Mouse (Mus musculus) right cerebral cortex, postnatal 36 days (tissue): ENCODE measurements around the gene Rab5a.
"Not testable (repeated sequence)": the region's sequence is repeated elsewhere in the genome, so short reads cannot be mapped to it uniquely, and the experiment has no call there.

ENCODE experiments used
- DNase-seq, 2 experiments: peaks; one replicate each; pipeline ENCODE4 v3.0.0; 2022; ENCODE audit warnings: low spot score in 2 of 2, mixed read lengths in 1 of 2

Gene Rab5a

DNA sequence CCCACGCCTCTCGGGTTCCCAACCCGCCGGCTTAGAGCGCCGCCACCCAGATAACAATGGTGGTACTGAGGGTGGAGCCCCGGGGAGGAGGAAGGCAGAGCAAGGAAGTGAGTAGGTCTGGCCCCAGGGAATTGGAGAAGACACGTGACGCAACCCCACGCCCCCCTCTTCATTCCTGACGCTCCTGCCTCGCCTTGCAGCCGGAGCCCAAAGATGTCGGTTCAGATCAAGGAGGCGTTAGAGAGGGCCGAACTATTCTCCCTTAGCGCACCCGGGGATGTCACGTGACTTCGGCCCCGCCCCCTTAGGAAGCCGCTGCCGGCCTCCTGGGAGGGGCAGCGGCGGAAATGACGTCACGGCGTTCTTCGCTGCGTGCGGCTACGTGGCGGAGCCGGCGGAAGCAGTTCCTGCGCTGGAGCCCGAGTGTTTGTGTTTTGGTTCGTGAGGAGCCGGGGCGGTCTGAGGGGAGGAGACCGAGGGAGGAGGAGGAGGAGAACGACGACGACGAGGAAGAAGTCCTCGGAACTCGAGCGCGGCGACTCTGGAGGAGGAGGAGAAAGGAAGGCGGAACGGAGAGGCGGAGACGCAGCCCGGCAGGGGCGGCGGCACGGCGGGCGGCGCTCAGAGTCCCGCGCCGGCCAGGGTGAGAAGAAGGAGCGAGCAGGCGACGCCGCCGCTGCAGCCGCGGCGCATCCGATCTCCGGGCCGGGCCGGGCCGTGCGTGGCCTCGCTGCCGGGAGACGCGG lies at the start of gene Rab5a:
TSS of gene Rab5a (plus strand) at position 377 of the 746 bp plus-strand sequence.
- peak; percentile 99 for DNase-seq

DNA sequence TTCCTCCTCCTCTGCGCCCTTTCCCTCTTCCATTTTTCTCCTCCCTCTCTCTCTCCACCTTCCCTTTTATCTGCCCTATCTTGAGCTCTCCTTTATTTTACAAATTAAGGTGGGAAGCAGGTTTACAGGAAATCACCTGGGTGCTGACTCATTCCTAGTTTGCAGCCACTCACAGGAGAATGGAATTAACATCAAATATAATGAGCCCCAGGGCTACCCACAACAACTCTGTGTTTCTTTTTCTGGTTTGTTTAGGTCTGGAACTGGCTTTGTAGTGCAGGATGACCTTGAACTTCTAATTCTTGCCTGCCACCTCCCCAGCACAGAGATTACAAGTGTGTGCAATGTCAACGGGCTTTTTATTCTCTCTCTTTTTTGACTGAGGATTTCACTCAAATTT lies 22.9 kb upstream of the Rab5a start:
- no peak for DNase-seq

DNA sequence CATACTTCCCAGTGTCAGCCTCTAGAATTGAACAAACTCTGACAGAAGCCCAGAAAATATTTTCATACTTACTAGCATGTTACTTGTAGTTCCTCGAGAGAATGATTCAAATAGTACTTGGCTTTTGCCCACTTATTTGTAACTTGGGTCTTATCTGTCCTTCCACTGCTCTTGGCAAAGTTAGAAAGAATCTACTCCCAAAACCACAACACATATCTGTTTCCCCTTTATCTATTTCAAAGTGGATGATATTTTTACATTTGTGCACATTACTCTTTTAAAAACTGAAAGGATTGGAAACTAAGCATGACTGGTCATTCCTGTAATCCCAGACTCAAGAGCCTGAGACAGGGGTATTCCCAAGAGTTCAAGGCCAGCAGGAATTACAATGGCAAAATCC lies 22.3 kb upstream of the Rab5a start:
- no peak for DNase-seq

GRCm38 (mm10) chr17:53462603-53463495 lies 16.2 kb upstream of the Rab5a start, which contains the start of gene Efhb:
Gene Efhb, minus strand, starts transcription at chr17:53463321.
- peak; percentile 24 to 34 for DNase-seq

- no peak for DNase-seq
Observed at GRCm38 (mm10) chr17:53463496-53463840, 15.6 kb upstream of the Rab5a start.

DNA sequence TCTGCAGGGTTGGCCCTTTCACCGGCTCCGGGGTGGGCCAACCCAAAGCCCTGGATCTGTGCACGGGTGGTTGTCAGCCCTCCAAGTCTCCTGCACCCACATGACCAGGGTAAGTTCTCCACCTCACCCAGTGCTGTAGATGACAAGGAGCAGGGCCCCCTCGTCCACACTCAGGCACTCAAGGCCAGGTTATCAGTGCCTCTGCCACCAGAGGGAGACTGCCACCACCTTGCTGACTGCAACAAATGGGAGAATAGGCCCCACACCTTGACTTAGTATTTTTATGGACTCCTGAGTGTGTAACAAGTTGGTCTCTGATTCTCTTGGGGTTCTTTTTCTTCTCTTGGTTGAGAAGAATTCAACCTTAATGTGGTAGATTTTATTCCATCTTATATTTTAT lies 13.5 kb upstream of the Rab5a start:
- no peak for DNase-seq

DNA sequence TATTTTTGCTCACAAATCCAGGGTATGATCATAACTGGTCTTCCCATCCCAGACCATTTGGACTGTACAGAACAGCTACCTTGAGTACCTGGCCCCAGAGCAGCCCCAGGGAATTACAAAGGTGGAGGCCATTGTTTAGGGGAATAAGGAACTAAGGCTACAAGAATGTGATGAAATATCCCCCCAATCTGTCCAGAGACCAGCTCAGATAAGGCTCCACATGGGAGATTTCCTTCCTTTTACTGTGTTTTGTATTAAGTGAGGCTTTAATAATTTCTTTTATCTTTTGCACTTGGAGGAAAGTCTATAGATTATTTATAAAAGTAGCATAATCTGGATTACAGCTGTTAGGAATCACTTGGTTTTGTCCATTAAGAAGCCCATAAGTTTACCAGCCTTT lies 10.3 kb upstream of the Rab5a start:
- no peak for DNase-seq

GRCm38 (mm10) chr17:53478066-53478857 lies 772 bp upstream of the Rab5a start:
- DNase-seq = no peak

DNA sequence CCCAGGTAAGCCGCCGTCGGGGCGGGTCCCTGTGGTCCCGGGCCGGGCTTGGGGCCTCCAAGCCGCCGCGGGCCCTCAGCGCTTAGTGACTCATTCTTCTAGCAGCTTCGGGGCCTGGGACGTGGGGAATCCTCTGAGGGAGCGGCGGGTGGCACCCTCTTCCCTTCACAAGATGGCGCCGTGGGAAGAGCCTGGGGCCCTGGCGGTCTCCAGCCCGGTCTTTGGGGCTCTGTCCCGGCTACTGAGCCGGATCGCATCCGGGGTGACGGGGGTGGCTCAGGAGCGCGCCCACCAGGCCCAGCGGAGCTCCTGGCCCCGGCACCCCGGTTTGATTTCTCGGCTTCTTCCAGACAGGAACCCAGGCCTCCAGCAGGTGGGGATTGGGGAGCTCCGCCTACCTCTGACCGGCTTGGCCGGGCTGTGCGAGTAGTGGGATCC lies 589 bp downstream of the Rab5a start:
- DNase-seq = peak; percentile 34 to 45

GRCm38 (mm10) chr17:53480433-53480832 lies 1.4 kb downstream of the Rab5a start:
- no peak for DNase-seq

- no peak for DNase-seq
Observed at GRCm38 (mm10) chr17:53488291-53489006, 9.4 kb downstream of the Rab5a start.

DNA sequence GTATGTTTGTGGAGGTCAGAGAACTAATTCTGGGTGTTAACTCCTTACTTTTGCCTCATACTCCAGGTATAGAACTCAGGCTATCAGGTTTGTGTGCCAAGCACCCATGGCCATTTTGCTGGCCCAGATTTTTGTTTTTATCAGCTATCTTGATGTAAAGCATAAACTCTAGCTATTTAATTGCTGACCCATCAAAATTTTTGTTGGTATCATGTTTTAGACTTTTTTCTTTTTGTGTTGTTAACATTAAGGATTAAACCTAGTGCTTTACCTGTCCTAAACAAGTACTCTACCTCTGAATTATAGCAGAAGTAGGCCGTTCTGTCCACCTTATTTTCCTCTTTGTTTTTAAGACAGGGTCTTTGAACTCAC lies 10.0 kb downstream of the Rab5a start:
- DNase-seq = no peak

- DNase-seq = no peak
Observed at GRCm38 (mm10) chr17:53502966-53503365, 23.9 kb downstream of the Rab5a start.

DNA sequence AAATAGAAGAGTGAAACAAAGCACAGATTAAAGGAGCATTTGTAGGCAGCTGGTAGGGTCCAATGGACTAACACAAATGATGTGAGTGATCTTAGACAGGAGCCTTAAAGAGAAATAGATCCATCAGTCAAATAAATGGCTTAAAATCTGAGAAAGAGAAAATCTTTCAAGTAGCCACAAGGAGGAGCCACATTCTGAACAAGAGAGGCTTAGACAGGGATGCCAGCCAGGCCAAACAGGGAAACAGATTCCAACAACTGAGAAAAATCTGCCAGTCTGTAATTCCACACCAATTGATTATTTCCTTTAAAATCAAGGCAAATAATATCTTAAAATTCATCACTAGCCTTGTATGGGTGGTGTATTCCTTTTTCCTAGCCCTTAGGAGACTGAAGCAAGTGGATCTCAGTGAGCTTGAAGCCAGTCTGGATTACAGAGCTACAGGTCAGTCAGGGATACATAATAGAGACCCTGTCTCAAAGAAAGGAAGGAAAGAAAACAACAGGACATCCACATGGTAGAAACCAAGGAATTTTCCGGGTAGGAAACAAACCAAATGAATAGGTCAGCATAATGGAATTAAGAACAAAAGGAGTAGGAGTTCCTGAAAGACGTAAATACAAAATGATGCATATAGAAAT lies 33.4 kb downstream of the Rab5a start:
- no peak for DNase-seq

- DNase-seq = no peak
Observed at GRCm38 (mm10) chr17:53519364-53519763, 40.3 kb downstream of the Rab5a start.

GRCm38 (mm10) chr17:53520509-53520908 lies 41.5 kb downstream of the Rab5a start:
- no peak for DNase-seq

GRCm38 (mm10) chr17:53528034-53528433 lies 49.0 kb downstream of the Rab5a start:
- DNase-seq = no peak

DNA sequence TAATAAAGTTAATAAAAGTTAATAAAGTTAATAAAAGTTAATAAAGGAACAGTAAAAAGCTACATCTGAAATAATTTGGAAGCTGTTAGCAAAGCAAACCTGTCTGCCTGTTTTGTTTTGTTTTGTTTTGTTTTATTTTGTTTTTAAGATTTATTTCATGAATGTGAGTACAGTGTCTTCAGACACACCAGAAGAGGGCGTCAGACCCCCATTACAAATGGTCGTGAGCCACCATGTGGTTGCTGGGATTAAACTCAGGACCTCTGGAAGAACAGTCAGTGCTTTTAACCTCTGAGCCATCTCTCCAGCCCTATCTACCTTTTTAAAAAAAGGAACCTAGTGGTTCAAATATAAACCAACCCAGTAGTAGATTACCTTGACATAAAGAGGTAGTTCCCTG lies 52.1 kb downstream of the Rab5a start:
- no peak for DNase-seq

GRCm38 (mm10) chr17:53532425-53532824 lies 53.4 kb downstream of the Rab5a start:
- DNase-seq = no peak

GRCm38 (mm10) chr17:53539351-53539750 lies 60.3 kb downstream of the Rab5a start, which contains the start of gene Pp2d1:
Gene Pp2d1, minus strand, starts transcription at chr17:53539451.
- not testable (repeated sequence) for DNase-seq

GRCm38 (mm10) chr17:53542536-53542935 lies 63.5 kb downstream of the Rab5a start:
- DNase-seq = no peak
